Mouse (Mus musculus) heart, embryonic 13.5 days (tissue): ENCODE measurements around the gene Vars. TPM values are rescaled to one million over a fixed set of nuclear protein-coding genes. Genes with fewer than 3 reads are reported as not detected.

Experiments
- ATAC-seq: fragments of 200-750 bp; cut with Nextera tagmentation; 2 replicates; pipeline ENCODE4 v1.8.0; 2017; ENCODE audit warnings: moderate TSS enrichment; ENCODE audit not compliant: insufficient number of reproducible peaks, low FRiP score, low TSS enrichment; ENCODE audit errors: extremely low read depth
- H3K27ac ChIP-seq: fragments of 300-500 bp; sonication (generic); replicated peaks from 2 replicates; pipeline ENCODE4 v1.5.1; 2015; ENCODE audit warnings: moderate library complexity, mild to moderate bottlenecking, inconsistent platforms
- H3K27me3 ChIP-seq: fragments of 300-500 bp; sonication (generic); replicated peaks from 2 replicates; pipeline ENCODE4 v1.6.1; 2015; ENCODE audit warnings: mild to moderate bottlenecking, inconsistent platforms
- H3K36me3 ChIP-seq: fragments of 300-500 bp; sonication (generic); 2 replicates; pipeline ENCODE4 v1.6.1; 2015; ENCODE audit warnings: mild to moderate bottlenecking, inconsistent platforms
- H3K4me1 ChIP-seq: fragments of 300-500 bp; sonication (generic); 2 replicates; pipeline ENCODE4 v1.6.1; 2015; ENCODE audit warnings: inconsistent platforms
- H3K4me2 ChIP-seq: fragments of 300-500 bp; sonication (generic); 2 replicates; pipeline ENCODE4 v1.6.1; 2015; ENCODE audit warnings: inconsistent platforms, mild to moderate bottlenecking, moderate library complexity
- H3K4me3 ChIP-seq: fragments of 300-500 bp; sonication (generic); 2 replicates; pipeline ENCODE4 v1.5.1; 2015; ENCODE audit warnings: moderate library complexity, mild to moderate bottlenecking, inconsistent platforms
- H3K9ac ChIP-seq: fragments of 300-500 bp; sonication (generic); 2 replicates; pipeline ENCODE4 v1.6.1; 2015; ENCODE audit warnings: inconsistent platforms, mild to moderate bottlenecking, moderate library complexity
- H3K9me3 ChIP-seq: fragments of 300-500 bp; sonication (generic); 2 replicates; pipeline ENCODE4 v1.6.1; 2016; ENCODE audit warnings: inconsistent platforms
- WGBS: fragments of 180-500 bp; shearing (Covaris S2); methylation state at CpG from one replicate; pipeline ENCODE4 v1.1.7; 2015; ENCODE audit warnings: mixed read lengths; 5-methylcytosine and 5-hydroxymethylcytosine counted together
- polyA plus RNA-seq: library from polyadenylated mRNA; unstranded; fragments of >200 nt; fragmentation: Nextera tagmentation; extraction: Ambion mirVana; gene quantifications from 2 replicates; pipeline ENCODE4 v1.2.1, GENCODE M21; 2015

Vars gene
- polyA plus RNA-seq, 1 experiment from 2014 or later = 63.0 TPM

DNA sequence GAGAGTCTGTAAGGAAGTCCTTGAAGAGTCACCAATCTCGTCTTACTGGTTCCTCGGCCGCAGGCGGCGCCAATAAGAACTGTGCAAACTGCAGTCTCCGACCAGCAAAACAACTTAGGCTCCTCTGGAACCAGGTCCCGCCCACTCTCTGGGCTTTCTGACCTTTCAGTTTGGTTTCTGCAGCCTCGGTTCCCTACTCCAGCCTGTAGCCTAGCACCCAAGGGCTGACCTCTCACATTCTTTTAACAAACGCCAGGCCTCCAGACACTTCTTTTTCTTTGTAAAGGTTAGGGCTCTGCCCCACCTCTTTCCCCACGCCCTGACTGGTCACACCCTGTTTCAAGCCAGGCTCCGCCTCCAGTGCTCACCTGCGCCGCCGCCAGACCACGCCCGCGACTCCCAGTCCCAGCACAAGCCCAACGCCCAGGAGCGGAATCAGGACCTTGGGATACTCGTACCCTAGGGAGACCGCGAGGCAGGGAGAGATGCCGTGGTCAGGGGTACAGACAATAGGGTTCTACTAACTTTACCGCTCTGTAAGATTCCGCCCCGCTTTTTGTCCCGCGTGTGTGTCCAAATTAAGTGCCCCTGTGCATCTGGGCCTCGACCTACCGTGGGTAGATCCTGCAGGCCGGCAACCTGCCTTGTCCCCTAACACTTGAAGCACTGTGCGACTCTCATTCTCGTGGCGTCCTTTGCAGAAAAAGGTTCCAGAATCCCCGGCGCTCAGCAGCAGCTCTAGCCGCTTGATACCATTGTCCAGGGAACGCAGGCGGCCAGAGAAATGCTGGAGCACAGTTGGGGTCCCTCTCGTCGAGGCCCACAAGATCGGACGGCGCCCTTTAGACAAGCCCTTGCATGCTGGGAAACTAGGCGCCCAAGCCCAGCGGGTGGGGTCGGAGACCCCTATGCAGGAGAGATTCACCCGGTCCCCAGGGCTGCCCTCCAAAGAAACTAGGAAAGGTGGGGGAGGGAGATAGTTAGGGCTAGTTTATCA is 64.5 kb downstream of the Vars start, which contains the start of gene Ly6g6c:
Ly6g6c (plus strand) TSS at position 438 of the 997 bp plus-strand sequence.
- Histone ChIP-seq H3K4me1 (peaks cover 37% of the 10 kb centered on the region), H3K27me3 (peaks cover 67% of the 10 kb centered on the region), H3K9ac (peak within 1 kb of the TSS; percentile 71), H3K4me2 (peak within 1 kb of the TSS; percentile 77), H3K4me3 (peak within 1 kb of the TSS; percentile 47), H3K27ac (no peak within 1 kb of the TSS; the same call in 1 of the 2 replicates), H3K36me3 (peaks cover 30% of the 10 kb centered on the region), H3K9me3 (no peaks in the 10 kb centered on the region)
- ATAC-seq = no peak; the same call in 1 of the 2 replicates
- WGBS = 2% methylated on average over 48 of the region's 48 CpGs

Other genes starting within 250 kb of the Vars start
- not detected in 2 replicates for gene Cyp21a1, start 196.4 kb upstream of the Vars start, polyA plus RNA-seq
- gene Stk19, start 164.0 kb upstream of the Vars start, polyA plus RNA-seq = 17.4 and 18.3 TPM in 2 replicates
- 32.3 and 34.9 TPM in 2 replicates for gene Dxo, start 164.0 kb upstream of the Vars start, polyA plus RNA-seq
- gene Skiv2l, start 150.8 kb upstream of the Vars start, polyA plus RNA-seq = 27.3 and 30.6 TPM in 2 replicates
- 68.5 and 70.9 TPM in 2 replicates for gene Nelfe, start 150.6 kb upstream of the Vars start, polyA plus RNA-seq
- gene Cfb, start 138.5 kb upstream of the Vars start, polyA plus RNA-seq = 2.3 and 5.6 TPM in 2 replicates
- gene Zbtb12, start 121.5 kb upstream of the Vars start, polyA plus RNA-seq = 1.5 and 2.0 TPM in 2 replicates
- gene Gm20547, start 118.9 kb upstream of the Vars start, polyA plus RNA-seq = not detected in 2 replicates
- 0.84 and 1.9 TPM in 2 replicates for gene C2, start 102.7 kb upstream of the Vars start, polyA plus RNA-seq
- 38.8 and 42.4 TPM in 2 replicates for gene Ehmt2, start 102.5 kb upstream of the Vars start, polyA plus RNA-seq
- gene Slc44a4, start 86.5 kb upstream of the Vars start, polyA plus RNA-seq = 0.15 TPM in 1 of 2 replicates, not detected in the other
- gene Neu1, start 69.7 kb upstream of the Vars start, polyA plus RNA-seq = 18.1 and 19.2 TPM in 2 replicates
- 0.19 and 0.20 TPM in 2 replicates for gene Hspa1b, start 41.7 kb upstream of the Vars start, polyA plus RNA-seq
- gene Gm20481, start 31.1 kb upstream of the Vars start, polyA plus RNA-seq = not detected in 2 replicates
- gene Hspa1a, start 28.8 kb upstream of the Vars start, polyA plus RNA-seq = 3.9 TPM in 2 replicates
- gene Hspa1l, start 28.3 kb upstream of the Vars start, polyA plus RNA-seq = 2.1 and 2.2 TPM in 2 replicates
- gene Lsm2, start 19.1 kb upstream of the Vars start, polyA plus RNA-seq = 145 and 153 TPM in 2 replicates
- gene Vwa7, start 15.6 kb downstream of the Vars start, polyA plus RNA-seq = 0.45 and 0.52 TPM in 2 replicates
- gene Sapcd1, start 27.0 kb downstream of the Vars start, polyA plus RNA-seq = 3.2 and 4.2 TPM in 2 replicates
- gene Msh5, start 45.8 kb downstream of the Vars start, polyA plus RNA-seq = 4.0 and 4.1 TPM in 2 replicates
- 351 and 389 TPM in 2 replicates for gene Clic1, start 49.0 kb downstream of the Vars start, polyA plus RNA-seq
- gene Ddah2, start 58.0 kb downstream of the Vars start, polyA plus RNA-seq = 194 and 207 TPM in 2 replicates
- not detected in 2 replicates for gene Ly6g6c, start 64.4 kb downstream of the Vars start, polyA plus RNA-seq
- gene Mpig6b, start 65.2 kb downstream of the Vars start, polyA plus RNA-seq = 0.92 and 1.4 TPM in 2 replicates
- gene Ly6g6e, start 75.9 kb downstream of the Vars start, polyA plus RNA-seq = 0.36 and 0.62 TPM in 2 replicates
- gene Ly6g6d, start 77.1 kb downstream of the Vars start, polyA plus RNA-seq = 1.7 and 1.9 TPM in 2 replicates
- 0.73 and 1.0 TPM in 2 replicates for gene Ly6g6f, start 84.6 kb downstream of the Vars start, polyA plus RNA-seq
- 67.0 and 69.5 TPM in 2 replicates for gene Abhd16a, start 88.3 kb downstream of the Vars start, polyA plus RNA-seq
- gene Ly6g5c, start 107.3 kb downstream of the Vars start, polyA plus RNA-seq = not detected in 2 replicates
- 0.40 and 0.80 TPM in 2 replicates for gene Ly6g5b, start 114.4 kb downstream of the Vars start, polyA plus RNA-seq
- 10.7 and 14.1 TPM in 2 replicates for gene Gpank1, start 120.5 kb downstream of the Vars start, polyA plus RNA-seq
- gene Csnk2b, start 121.1 kb downstream of the Vars start, polyA plus RNA-seq = 215 and 231 TPM in 2 replicates
- 8.7 and 9.7 TPM in 2 replicates for gene D17H6S53E, start 125.4 kb downstream of the Vars start, polyA plus RNA-seq
- gene Apom, start 131.1 kb downstream of the Vars start, polyA plus RNA-seq = 2.2 and 19.0 TPM in 2 replicates
- 45.1 and 46.1 TPM in 2 replicates for gene Bag6, start 134.2 kb downstream of the Vars start, polyA plus RNA-seq
- gene Prrc2a, start 163.9 kb downstream of the Vars start, polyA plus RNA-seq = 124 and 130 TPM in 2 replicates
- 6.5 and 7.8 TPM in 2 replicates for gene Aif1, start 175.1 kb downstream of the Vars start, polyA plus RNA-seq
- gene Lst1, start 187.5 kb downstream of the Vars start, polyA plus RNA-seq = 8.6 and 9.9 TPM in 2 replicates
- gene Ltb, start 193.5 kb downstream of the Vars start, polyA plus RNA-seq = 0.64 TPM in 1 of 2 replicates, not detected in the other
- gene Tnf, start 201.0 kb downstream of the Vars start, polyA plus RNA-seq = 0.12 and 0.23 TPM in 2 replicates
- not detected in 2 replicates for gene Lta, start 204.4 kb downstream of the Vars start, polyA plus RNA-seq
- not detected in 2 replicates for gene Gm16181, start 219.8 kb downstream of the Vars start, polyA plus RNA-seq
- gene Atp6v1g2, start 232.7 kb downstream of the Vars start, polyA plus RNA-seq = 10.6 and 10.7 TPM in 2 replicates
- gene Nfkbil1, start 234.8 kb downstream of the Vars start, polyA plus RNA-seq = 7.6 and 8.1 TPM in 2 replicates
- 279 TPM in 2 replicates for gene Ddx39b, start 240.8 kb downstream of the Vars start, polyA plus RNA-seq